9 mouse cellular contexts compared by ENCODE assay signal in genomic region chr4:133379046-133379347, GRCm38 (mm10). TPM values are rescaled to one million over a fixed set of nuclear protein-coding genes. Genes with fewer than 3 reads are reported as not detected.
DNase-seq lines count a peak whose midpoint lies in the region; ATAC-seq and TF ChIP-seq lines count a peak whose summit lies in the region.
"Had no signal": no experiment of that assay in that cellular context is flagged by ENCODE, and none has a peak within 500 bp of the region (broad histone marks: within the 10 kb centered on the region; RNA-seq: fewer than 3 reads in every experiment).

No protein-coding gene starts in this region.

- H3K27ac ChIP-seq in heart, embryonic 14.5 days (replicated peaks in 1 of 2; ENCODE audit: control insufficient read depth in 1 of 2, insufficient read depth in 1 of 2, low read depth in 2 of 2, low read length in 2 of 2): peak overlapping the region; percentile 48 to 56
- H3K27ac ChIP-seq in ES-E14 (ENCODE audit: insufficient read depth, low read depth, low read length, poor library complexity, severe bottlenecking): peak overlapping the region; percentile 56
- peak overlapping the region; percentile 83 for H3K27ac ChIP-seq in embryonic facial prominence, embryonic 14.5 days (replicated peaks; ENCODE audit: low read depth, low read length)
- H3K27ac ChIP-seq in liver, embryonic 14.5 days: peak overlapping the region; percentile 12

- ATAC-seq in heart, embryonic 14.5 days (ENCODE audit: insufficient number of reproducible peaks, insufficient read depth, low FRiP score, low read depth): no peak
- 0 out of 2 replicates have a peak, but pooled peaks have one; percentile 1 for ATAC-seq in embryonic facial prominence, embryonic 14.5 days (ENCODE audit: low read depth)
- ATAC-seq in liver, embryonic 14.5 days (ENCODE audit: insufficient read depth): no peak

- H3K9ac ChIP-seq in heart, embryonic 14.5 days (ENCODE audit: low read length): peak overlapping the region; percentile 7; the same call in 1 of the 2 replicates
- peak overlapping the region; percentile 3; the same call in 1 of the 2 replicates for H3K9ac ChIP-seq in ES-E14 (ENCODE audit: insufficient read depth, low read depth, low read length, poor library complexity, severe bottlenecking)
- H3K9ac ChIP-seq in embryonic facial prominence, embryonic 14.5 days (ENCODE audit: low read depth, low read length): no peak overlapping the region; the same call in 1 of the 2 replicates
- peak overlapping the region; percentile 6 for H3K9ac ChIP-seq in liver, embryonic 14.5 days (replicated peaks)

- no peaks in the 10 kb centered on the region for H3K9me3 ChIP-seq in heart, embryonic 14.5 days (ENCODE audit: control insufficient read depth, low read length)
- H3K9me3 ChIP-seq in ES-E14 (ENCODE audit: control insufficient read depth, insufficient read depth, low read depth, low read length): no peaks in the 10 kb centered on the region
- H3K9me3 ChIP-seq in embryonic facial prominence, embryonic 14.5 days (ENCODE audit: control insufficient read depth, low read length): no peaks in the 10 kb centered on the region
- H3K9me3 ChIP-seq in liver, embryonic 14.5 days (ENCODE audit: control insufficient read depth, low read length): no peaks in the 10 kb centered on the region

- H3K4me2 ChIP-seq in heart, embryonic 14.5 days (ENCODE audit: low read length): no peak overlapping the region
- peak overlapping the region; percentile 13; the same call in 1 of the 2 replicates for H3K4me2 ChIP-seq in embryonic facial prominence, embryonic 14.5 days (ENCODE audit: low read depth, low read length)
- H3K4me2 ChIP-seq in liver, embryonic 14.5 days (ENCODE audit: low read depth): peak overlapping the region; percentile 35

- TF ChIP-seq CTCF in liver, embryonic 14.5 days (IDR thresholded peaks at IDR 0.05; ENCODE audit: low read depth): no peak

- peaks cover 32 to 51% of the 10 kb centered on the region in 2 experiments for H3K4me1 ChIP-seq in heart, embryonic 14.5 days (ENCODE audit: control insufficient read depth in 2 of 2, insufficient read depth in 2 of 2, low read length in 2 of 2)
- peaks cover 12 to 31% of the 10 kb centered on the region in 2 experiments for H3K4me1 ChIP-seq in ES-E14 (ENCODE audit: control insufficient read depth in 2 of 2, insufficient read depth in 2 of 2, low read length in 2 of 2, poor library complexity in 1 of 2)
- H3K4me1 ChIP-seq in embryonic facial prominence, embryonic 14.5 days (ENCODE audit: control insufficient read depth, insufficient read depth, low read length): peaks cover 45% of the 10 kb centered on the region
- peaks cover 42 to 47% of the 10 kb centered on the region in 2 experiments for H3K4me1 ChIP-seq in liver, embryonic 14.5 days (replicated peaks; ENCODE audit: control insufficient read depth in 2 of 2, insufficient read depth in 2 of 2, low read length in 1 of 2)

- TF ChIP-seq EP300 in liver, embryonic 14.5 days (IDR thresholded peaks at IDR 0.05; ENCODE audit: low read depth): no peak

- 32% methylated on average over 5 of the region's 5 CpGs for WGBS in heart, embryonic 14.5 days
- 42% methylated on average over 5 of the region's 5 CpGs for WGBS in embryonic facial prominence, embryonic 14.5 days
- WGBS in liver, embryonic 14.5 days (ENCODE audit: insufficient replicate concordance): 68% methylated on average over 5 of the region's 5 CpGs

- no peaks in the 10 kb centered on the region for H3K27me3 ChIP-seq in heart, embryonic 14.5 days (ENCODE audit: control insufficient read depth, insufficient read depth, low read length)
- no peaks in the 10 kb centered on the region for H3K27me3 ChIP-seq in embryonic facial prominence, embryonic 14.5 days (replicated peaks; ENCODE audit: control insufficient read depth, insufficient read depth, low read length)
- no peaks in the 10 kb centered on the region for H3K27me3 ChIP-seq in liver, embryonic 14.5 days (ENCODE audit: control insufficient read depth, insufficient read depth, low read length)

- in situ Hi-C loops in ES-E14 (cut with MboI; ENCODE audit: low sequenced_read_pairs in 2 of 2, unreplicated experiment in 2 of 2): no loop called here

- no peaks in the 10 kb centered on the region for H3K36me3 ChIP-seq in heart, embryonic 14.5 days (ENCODE audit: control insufficient read depth, insufficient read depth, low read length)
- H3K36me3 ChIP-seq in ES-E14 (ENCODE audit: control insufficient read depth, insufficient read depth, low read length, poor library complexity, severe bottlenecking): peaks cover 4% of the 10 kb centered on the region; the same call in 1 of the 2 replicates
- H3K36me3 ChIP-seq in embryonic facial prominence, embryonic 14.5 days (ENCODE audit: control insufficient read depth, insufficient read depth, low read length): 0 out of 2 replicates have a peak, but pooled peaks cover 9% of the 10 kb centered on the region
- peaks cover 2% of the 10 kb centered on the region; the same call in 1 of the 2 replicates for H3K36me3 ChIP-seq in liver, embryonic 14.5 days (replicated peaks; ENCODE audit: control insufficient read depth, insufficient read depth, low read depth)

- no peak for DNase-seq in heart, postnatal 4 days
- no peak for DNase-seq in ES-E14 (ENCODE audit: low read depth, low spot score)
- no peak for DNase-seq in embryonic facial prominence, embryonic 14.5 days (ENCODE audit: low spot score)
- DNase-seq in liver, embryonic 14.5 days (ENCODE audit: low read depth in 3 of 3, low spot score in 3 of 3): no peak
- no peak for DNase-seq in embryo, embryonic 9.5 days (ENCODE audit: extremely low spot score)
- no peak for DNase-seq in ovary, adult 18-20 months (ENCODE audit: low spot score)
- no peak for DNase-seq in urinary bladder, adult 2 months (ENCODE audit: low spot score)
- DNase-seq: cerebellum, adult 8-10 months had no signal

- H3K4me3 ChIP-seq in heart, embryonic 14.5 days (ENCODE audit: control insufficient read depth in 1 of 2, insufficient read depth in 1 of 2, low read depth in 1 of 2, low read length in 2 of 2): no peak overlapping the region
- no peak overlapping the region for H3K4me3 ChIP-seq in ES-E14 (ENCODE audit: insufficient read depth in 1 of 2, low read depth in 1 of 2, low read length in 2 of 2, poor library complexity in 1 of 2, severe bottlenecking in 1 of 2)
- H3K4me3 ChIP-seq in embryonic facial prominence, embryonic 14.5 days (ENCODE audit: low read depth, low read length): no peak overlapping the region
- no peak overlapping the region for H3K4me3 ChIP-seq in liver, embryonic 14.5 days (ENCODE audit: insufficient read depth in 1 of 2, low read depth in 2 of 2, low read length in 2 of 2)

TF ChIP-seq in ES-E14, 5 proteins besides CTCF, POLR2A, EP300 and RAD21:
- TF ChIP-seq MAFK (IDR thresholded peaks at IDR 0.05; ENCODE audit: insufficient read depth, low read depth, low read length): no peak
- TF ChIP-seq CHD2 (IDR thresholded peaks at IDR 0.05; ENCODE audit: low read depth, low read length): no peak
- no peak for TF ChIP-seq HCFC1 (IDR thresholded peaks at IDR 0.05; ENCODE audit: borderline replicate concordance, insufficient read depth, low read length)
- TF ChIP-seq ZNF384 (IDR thresholded peaks at IDR 0.05; ENCODE audit: low read depth, low read length): no peak
- TF ChIP-seq ZC3H11A (IDR thresholded peaks at IDR 0.05; ENCODE audit: borderline replicate concordance, low read depth, low read length): no peak

RNA-seq across cellular contexts. Expression of gene Slc9a1, which starts 9.5 kb away (rescaled TPM):
- 5.6 and 6.5 TPM in 2 replicates for polyA plus RNA-seq in heart, embryonic 14.5 days (2014; fragmentation: Nextera tagmentation; extraction: Ambion mirVana)
- total RNA-seq in heart, postnatal 4 days (2021): 10 to 100 TPM; 21.1 to 24.4 TPM
- total RNA-seq in ES-E14 (2012; rRNA removed): 24.7 and 24.9 TPM in 2 replicates
- 9.2 and 11.0 TPM in 2 replicates for polyA plus RNA-seq in embryonic facial prominence, embryonic 14.5 days (2014; fragmentation: Nextera tagmentation; extraction: Ambion mirVana)
- polyA plus RNA-seq in liver, embryonic 14.5 days (2012; rRNA removed): 6.7 and 7.6 TPM in 2 replicates
- polyA plus RNA-seq in liver, embryonic 14.5 days (2014; fragmentation: Nextera tagmentation; extraction: Ambion mirVana): 2.1 and 2.3 TPM in 2 replicates
- polyA plus RNA-seq in urinary bladder, adult 2 months (2012; rRNA removed): 30.7 and 43.4 TPM in 2 replicates

RNA-seq across cellular contexts. Expression of gene Wdtc1, which starts 25.7 kb away (rescaled TPM):
- 16.9 and 17.3 TPM in 2 replicates for polyA plus RNA-seq in heart, embryonic 14.5 days (2014; fragmentation: Nextera tagmentation; extraction: Ambion mirVana)
- 10 to 100 TPM; 46.9 to 47.9 TPM for total RNA-seq in heart, postnatal 4 days (2021)
- 65.6 and 91.8 TPM in 2 replicates for total RNA-seq in ES-E14 (2012; rRNA removed)
- 17.4 and 17.6 TPM in 2 replicates for polyA plus RNA-seq in embryonic facial prominence, embryonic 14.5 days (2014; fragmentation: Nextera tagmentation; extraction: Ambion mirVana)
- 6.4 and 7.0 TPM in 2 replicates for polyA plus RNA-seq in liver, embryonic 14.5 days (2012; rRNA removed)
- polyA plus RNA-seq in liver, embryonic 14.5 days (2014; fragmentation: Nextera tagmentation; extraction: Ambion mirVana): 7.3 and 9.1 TPM in 2 replicates
- 24.7 and 35.5 TPM in 2 replicates for polyA plus RNA-seq in urinary bladder, adult 2 months (2012; rRNA removed)

Comparison
In these comparisons a context has a peak if more than half of its experiments do, and no peak if none do; other contexts are left out.
1. H3K27ac ChIP-seq: peak in every context shown above with its lines; median percentile 83 in embryonic facial prominence, embryonic 14.5 days; 56 in ES-E14; 52 in heart, embryonic 14.5 days; 12 in liver, embryonic 14.5 days.